Mouse (Mus musculus) liver, embryonic 16.5 days (tissue): ENCODE results near the gene Tmem221. TPM values are rescaled to one million over a fixed set of nuclear protein-coding genes. Genes with fewer than 3 reads are reported as not detected.

ENCODE experiments used
- ATAC-seq: fragments of 200-750 bp; cut with Nextera tagmentation; 2 replicates; pipeline ENCODE4 v1.8.0; 2017; ENCODE audit warnings: low read depth, mild to moderate bottlenecking, moderate number of reproducible peaks, moderate library complexity
- H3K27ac ChIP-seq: fragments of 300-500 bp; sonication (generic); 2 replicates; pipeline ENCODE4 v1.5.1; 2014; ENCODE audit warnings: mild to moderate bottlenecking, low read length
- H3K27me3 ChIP-seq: fragments of 300-500 bp; sonication (generic); 2 replicates; pipeline ENCODE4 v1.6.1; 2014; ENCODE audit warnings: low read depth, low read length, mixed read lengths; ENCODE audit not compliant: control insufficient read depth, insufficient read depth
- H3K36me3 ChIP-seq: fragments of 300-500 bp; sonication (generic); 2 replicates; pipeline ENCODE4 v1.6.1; 2014; ENCODE audit warnings: mild to moderate bottlenecking; ENCODE audit not compliant: control insufficient read depth, insufficient read depth
- H3K4me1 ChIP-seq: fragments of 300-500 bp; sonication (generic); 2 replicates; pipeline ENCODE4 v1.6.1; 2014; ENCODE audit warnings: low read depth, low read length, mixed read lengths; ENCODE audit not compliant: control insufficient read depth
- H3K4me2 ChIP-seq: fragments of 300-500 bp; sonication (generic); 2 replicates; pipeline ENCODE4 v1.6.1; 2014; ENCODE audit warnings: low read depth, low read length, mixed read lengths
- H3K4me3 ChIP-seq: fragments of 300-500 bp; sonication (generic); 2 replicates; pipeline ENCODE4 v1.5.1; 2014; ENCODE audit warnings: low read depth, mild to moderate bottlenecking, low read length
- H3K9ac ChIP-seq: fragments of 300-500 bp; sonication (generic); 2 replicates; pipeline ENCODE4 v1.6.1; 2014; ENCODE audit warnings: low read depth, low read length
- H3K9me3 ChIP-seq: fragments of 300-500 bp; sonication (generic); replicated peaks from 2 replicates; pipeline ENCODE4 v1.6.1; 2016; ENCODE audit warnings: low read length; ENCODE audit not compliant: control insufficient read depth
- WGBS: fragments of 180-500 bp; shearing (Covaris S2); extraction: QIAGEN DNeasy Blood & Tissue Kit; methylation state at CpG from one replicate; pipeline ENCODE4 v1.1.7; 2014; ENCODE audit not compliant: insufficient replicate concordance; 5-methylcytosine and 5-hydroxymethylcytosine counted together
- polyA plus RNA-seq: library from polyadenylated mRNA; unstranded; fragments of >200 nt; fragmentation: Nextera tagmentation; extraction: Ambion mirVana; gene quantifications from 2 replicates; pipeline ENCODE4 v1.2.1, GENCODE M21; 2015

Gene Tmem221
- polyA plus RNA-seq, 1 experiment from 2014 or later, result 0.55 TPM

DNA sequence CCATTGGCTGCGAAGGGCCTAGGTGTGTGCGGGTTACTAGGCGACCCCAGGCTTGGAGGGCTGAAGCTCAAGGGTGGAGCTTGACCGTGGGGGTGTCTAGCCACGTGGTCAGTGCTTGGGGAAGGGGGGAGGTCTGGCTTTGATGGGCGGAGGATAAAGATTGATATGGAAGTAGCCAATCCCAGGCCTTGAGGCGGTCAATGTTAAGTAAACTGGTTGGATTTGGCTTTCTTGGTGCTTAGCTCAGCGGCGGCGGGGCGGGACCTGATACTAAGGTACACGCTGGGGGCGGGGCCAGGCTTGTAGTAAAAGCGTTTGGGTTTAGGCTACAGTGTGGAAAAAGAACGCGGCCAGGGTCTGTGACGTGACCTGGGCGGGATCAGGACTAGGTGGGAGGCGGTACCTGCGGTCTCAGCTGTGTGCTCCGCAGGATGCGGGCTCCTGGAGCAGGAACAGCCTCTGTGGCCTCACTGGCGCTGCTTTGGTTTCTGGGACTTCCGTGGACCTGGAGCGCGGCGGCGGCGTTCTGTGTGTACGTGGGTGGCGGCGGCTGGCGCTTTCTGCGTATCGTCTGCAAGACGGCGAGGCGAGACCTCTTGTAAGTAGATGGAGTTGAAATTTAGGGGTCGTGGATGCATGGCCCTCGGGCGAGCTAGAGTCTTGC lies 11.8 kb upstream of the Tmem221 start:
- Histone ChIP-seq H3K9me3 (no peaks in the 10 kb centered on the region), H3K4me3 (peak overlapping the region; percentile 58), H3K4me2 (peak overlapping the region; percentile 70), H3K4me1 (peaks cover 13% of the 10 kb centered on the region; the same call in 1 of the 2 replicates), H3K36me3 (no peaks in the 10 kb centered on the region), H3K9ac (peak overlapping the region; percentile 27; the same call in 1 of the 2 replicates), H3K27ac (no peak overlapping the region), H3K27me3 (peaks cover 14% of the 10 kb centered on the region)
- peak; percentile 78 for ATAC-seq
- WGBS, result under 1% methylated on average over 41 of the region's 41 CpGs

DNA sequence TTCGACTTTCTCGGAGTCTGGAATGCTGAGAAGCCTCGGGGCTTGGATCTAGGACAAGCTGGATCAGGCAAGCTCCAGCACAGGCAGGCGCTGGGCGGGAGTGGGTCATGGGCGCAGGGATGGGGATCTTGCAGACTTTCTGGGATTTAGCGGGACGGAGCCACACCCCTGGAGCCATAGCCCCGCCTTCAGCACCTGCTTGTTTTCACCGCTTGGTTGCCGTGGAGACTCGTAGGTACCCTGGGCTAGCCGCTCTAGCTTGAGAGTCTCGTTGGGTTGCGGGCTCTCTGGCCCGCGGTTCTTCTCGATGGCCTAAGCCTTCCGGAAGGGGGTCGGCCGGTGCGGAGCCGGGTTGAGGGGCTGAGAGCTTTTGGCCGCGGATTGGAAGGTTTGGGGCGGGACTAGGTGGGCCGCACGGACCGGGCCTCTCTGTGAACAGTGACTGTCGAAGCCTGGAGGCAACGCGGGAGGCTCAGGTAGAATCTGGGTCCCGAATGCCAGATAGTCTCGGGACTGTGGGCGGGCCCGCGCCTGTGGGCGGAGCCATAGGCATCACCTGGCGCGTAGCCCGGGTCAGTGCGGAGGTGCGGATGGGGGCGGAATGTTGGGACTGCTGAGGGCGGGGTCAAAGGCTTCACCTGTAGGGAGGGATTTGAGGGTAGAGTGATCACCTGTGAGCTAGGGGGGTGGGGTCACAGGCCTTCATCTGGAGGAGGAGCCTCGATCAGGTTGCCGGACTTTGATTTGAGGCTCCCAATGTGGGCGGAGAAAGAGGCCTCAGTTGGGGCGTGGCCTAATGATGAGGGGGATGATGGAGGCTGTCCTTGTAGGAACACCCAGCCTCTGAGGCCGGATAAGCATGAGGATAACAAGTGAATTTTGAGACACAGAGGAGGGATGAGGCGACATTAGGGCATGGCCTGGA lies 11.0 kb upstream of the Tmem221 start:
- WGBS, result 3% methylated on average over 51 of the region's 51 CpGs

DNA sequence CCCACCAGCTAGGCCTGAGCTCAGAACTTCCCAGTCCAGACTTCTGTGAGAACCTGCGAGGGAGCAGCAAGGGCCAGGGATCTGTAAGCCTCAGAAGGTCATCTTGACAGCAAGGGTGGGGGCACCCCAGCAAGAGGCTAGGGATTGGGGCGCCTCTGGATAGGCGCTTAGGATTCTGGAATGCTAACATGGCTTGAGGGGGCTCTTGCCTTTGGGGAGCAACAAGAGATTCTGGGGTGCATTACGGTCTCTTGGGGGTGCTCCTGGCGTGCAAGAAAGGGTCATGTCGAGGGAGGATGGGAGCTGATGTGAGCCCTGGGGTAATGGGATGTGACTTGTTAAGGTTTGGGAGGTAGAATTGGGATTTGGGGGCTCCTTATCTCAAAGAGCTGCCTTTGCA lies 10.3 kb upstream of the Tmem221 start:
- Histone ChIP-seq H3K4me3 (peak overlapping the region; percentile 58), H3K4me2 (peak overlapping the region; percentile 70; the same call in 1 of the 2 replicates), H3K9me3 (no peaks in the 10 kb centered on the region), H3K36me3 (no peaks in the 10 kb centered on the region), H3K9ac (no peak overlapping the region), H3K27me3 (peaks cover 14% of the 10 kb centered on the region), H3K27ac (no peak overlapping the region), H3K4me1 (peaks cover 13% of the 10 kb centered on the region; the same call in 1 of the 2 replicates)
- WGBS, result 46% methylated on average over 6 of the region's 6 CpGs
- no peak for ATAC-seq

More for the DNA sequence above, 11.0 kb upstream of the Tmem221 start:
- Histone ChIP-seq H3K4me2 (peak overlapping the region; percentile 70), H3K36me3 (no peaks in the 10 kb centered on the region), H3K27me3 (peaks cover 14% of the 10 kb centered on the region), H3K9ac (peak overlapping the region; percentile 42; the same call in 1 of the 2 replicates), H3K4me3 (peak overlapping the region; percentile 58), H3K27ac (no peak overlapping the region), H3K9me3 (no peaks in the 10 kb centered on the region), H3K4me1 (peaks cover 13% of the 10 kb centered on the region; the same call in 1 of the 2 replicates)
- peak; percentile 77 for ATAC-seq

DNA sequence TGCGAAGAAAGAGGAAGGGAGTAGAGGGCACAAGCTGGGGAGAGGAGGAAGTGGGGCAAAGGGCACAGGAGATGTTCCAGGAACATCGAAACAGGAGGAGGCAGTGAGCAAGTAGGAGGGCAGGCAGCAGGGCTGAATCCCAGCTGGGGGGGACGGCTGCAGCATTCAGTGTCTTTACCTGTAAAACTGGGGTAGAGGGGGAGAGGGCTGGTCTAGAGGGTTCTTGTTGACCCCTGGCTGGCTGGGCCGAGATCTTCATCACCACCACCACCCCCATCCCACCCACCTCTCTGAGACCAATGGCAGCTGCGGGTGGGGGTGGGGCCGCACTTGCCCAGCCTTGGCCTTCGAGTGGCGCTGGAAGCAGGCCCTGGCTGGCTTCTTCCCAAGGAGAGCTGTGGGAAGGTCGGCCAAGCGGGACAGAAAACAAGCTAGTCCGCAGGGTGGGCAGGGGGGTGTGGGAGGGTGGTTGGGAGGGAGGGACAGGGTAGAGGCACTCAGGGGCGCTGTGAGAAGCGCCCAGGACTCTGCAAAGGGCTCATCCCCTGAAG lies 9.8 kb upstream of the Tmem221 start, which contains the start of gene Slc27a1:
Gene Slc27a1, plus strand, starts transcription at position 496 of the 551 bp plus-strand sequence.
- WGBS, result 27% methylated on average over 13 of the region's 13 CpGs
- Histone ChIP-seq H3K9ac (peak within 1 kb of the TSS; percentile 42; the same call in 1 of the 2 replicates), H3K9me3 (no peaks in the 10 kb centered on the region), H3K27me3 (peaks cover 14% of the 10 kb centered on the region), H3K36me3 (no peaks in the 10 kb centered on the region), H3K4me1 (peaks cover 13% of the 10 kb centered on the region; the same call in 1 of the 2 replicates), H3K4me2 (peak within 1 kb of the TSS; percentile 70), H3K27ac (no peak within 1 kb of the TSS), H3K4me3 (peak within 1 kb of the TSS; percentile 58)
- ATAC-seq, result no peak

DNA sequence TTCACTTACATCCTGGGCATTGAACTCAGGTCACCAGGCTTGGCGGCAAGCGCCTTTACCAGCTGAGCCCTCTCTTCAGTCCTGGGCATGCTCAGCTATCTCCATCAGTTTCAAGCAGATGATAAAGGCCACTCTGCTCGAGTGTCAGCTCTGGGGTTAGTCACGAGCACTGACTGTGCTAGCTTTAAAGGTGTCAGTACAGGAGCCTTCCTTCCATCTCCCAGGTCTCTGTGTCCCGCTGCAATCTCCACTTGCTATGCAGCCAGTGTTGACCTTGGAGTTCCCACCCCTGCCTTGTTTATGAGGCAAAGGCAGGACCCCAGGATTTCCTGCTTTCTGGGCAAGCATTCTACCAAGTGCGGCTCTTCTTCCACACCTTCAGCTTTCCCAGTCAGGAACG lies 8.9 kb upstream of the Tmem221 start:
- H3K27ac ChIP-seq, result no peak overlapping the region
- ATAC-seq, result no peak
- H3K9me3 ChIP-seq, result no peaks in the 10 kb centered on the region
- no peak overlapping the region for H3K4me3 ChIP-seq
- H3K9ac ChIP-seq, result no peak overlapping the region
- H3K36me3 ChIP-seq, result no peaks in the 10 kb centered on the region
- H3K27me3 ChIP-seq, result peaks cover 20% of the 10 kb centered on the region
- peaks cover 17% of the 10 kb centered on the region for H3K4me1 ChIP-seq
- H3K4me2 ChIP-seq, result no peak overlapping the region
- 60% methylated on average over 7 of the region's 7 CpGs for WGBS

DNA sequence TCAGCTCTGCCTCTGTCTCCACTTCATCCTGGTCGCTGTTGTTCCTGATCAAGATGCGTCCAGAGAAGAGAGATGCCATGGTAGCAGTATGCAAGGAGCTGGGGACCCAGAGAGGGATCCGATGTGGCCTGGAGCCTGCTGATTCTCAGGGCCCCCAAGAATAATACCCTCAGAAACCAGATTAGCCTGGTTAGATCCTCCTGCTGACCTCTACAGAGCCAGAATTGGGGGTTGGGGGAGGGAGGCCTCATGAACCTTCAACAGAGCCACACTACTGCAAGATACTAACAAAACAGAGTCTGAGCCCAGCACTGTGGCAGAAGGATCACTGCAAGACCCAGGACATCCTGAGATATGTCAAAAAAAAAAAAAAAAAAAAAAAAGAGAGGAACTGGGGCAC lies 7.8 kb upstream of the Tmem221 start, which contains the start of gene Nxnl1:
Gene Nxnl1, minus strand, starts transcription at position 101 of the 400 bp plus-strand sequence.
- ATAC-seq, result no peak
- H3K27ac ChIP-seq, result no peak within 1 kb of the TSS
- no peak within 1 kb of the TSS for H3K4me3 ChIP-seq
- WGBS, result 65% methylated on average over 3 of the region's 3 CpGs
- no peaks in the 10 kb centered on the region for H3K9me3 ChIP-seq
- H3K27me3 ChIP-seq, result peaks cover 30% of the 10 kb centered on the region
- peaks cover 19% of the 10 kb centered on the region for H3K4me1 ChIP-seq
- no peak within 1 kb of the TSS for H3K4me2 ChIP-seq
- H3K9ac ChIP-seq, result no peak within 1 kb of the TSS
- no peaks in the 10 kb centered on the region for H3K36me3 ChIP-seq

DNA sequence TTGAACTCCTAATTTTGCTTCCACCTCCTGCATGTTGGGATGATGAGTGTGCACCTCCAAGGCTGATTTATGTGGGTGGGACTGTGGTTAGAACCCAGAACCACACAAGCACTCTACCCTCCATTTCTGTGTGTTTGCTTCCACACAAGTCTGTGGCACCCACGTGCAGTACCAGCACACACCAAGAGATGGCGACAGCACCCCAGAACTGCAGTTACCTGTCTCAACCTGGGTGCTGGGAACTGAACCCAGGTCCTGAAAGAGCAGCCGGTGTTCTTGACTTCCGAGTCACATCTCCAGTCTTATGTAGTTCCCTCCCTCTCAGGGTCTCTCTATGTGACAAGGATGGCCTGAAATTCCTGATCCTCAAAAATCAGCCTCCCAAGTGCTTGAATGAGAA lies 5.3 kb upstream of the Tmem221 start:
- peaks cover 12% of the 10 kb centered on the region for H3K4me1 ChIP-seq
- H3K36me3 ChIP-seq, result no peaks in the 10 kb centered on the region
- H3K4me3 ChIP-seq, result no peak overlapping the region
- no peak for ATAC-seq
- H3K4me2 ChIP-seq, result no peak overlapping the region
- no peaks in the 10 kb centered on the region for H3K9me3 ChIP-seq
- WGBS, result 68% methylated on average over 4 of the region's 4 CpGs
- peaks cover 27% of the 10 kb centered on the region for H3K27me3 ChIP-seq
- no peak overlapping the region for H3K9ac ChIP-seq
- no peak overlapping the region for H3K27ac ChIP-seq

DNA sequence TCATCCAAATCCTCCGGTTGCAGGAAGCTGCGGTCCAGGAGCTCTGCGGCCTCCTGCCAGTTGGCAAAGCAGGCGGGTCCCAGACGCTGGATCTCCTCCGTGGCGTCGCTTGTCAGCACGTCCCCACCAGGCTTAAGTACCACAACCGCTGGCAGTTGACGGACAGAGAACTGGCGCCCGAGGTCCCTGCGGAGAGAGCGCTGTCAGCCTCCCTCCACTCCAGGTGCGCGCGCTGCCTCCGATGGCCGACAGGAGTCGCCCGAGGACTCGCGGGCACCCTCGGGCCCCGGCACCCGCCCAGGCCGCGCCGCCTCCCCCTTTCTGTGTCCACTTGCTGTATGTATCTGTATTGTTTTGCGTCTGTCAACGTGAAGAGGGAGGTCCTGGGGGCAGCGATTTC lies 4.1 kb upstream of the Tmem221 start:
- no peaks in the 10 kb centered on the region for H3K36me3 ChIP-seq
- H3K4me1 ChIP-seq, result peaks cover 20% of the 10 kb centered on the region
- H3K27me3 ChIP-seq, result peaks cover 34% of the 10 kb centered on the region
- H3K9me3 ChIP-seq, result no peaks in the 10 kb centered on the region
- H3K4me2 ChIP-seq, result peak overlapping the region; percentile 45
- 0 out of 2 replicates have a peak, but pooled peaks have one; percentile 35 for ATAC-seq
- peak overlapping the region; percentile 28 for H3K4me3 ChIP-seq
- H3K27ac ChIP-seq, result no peak overlapping the region
- WGBS, result 1% methylated on average over 33 of the region's 33 CpGs
- H3K9ac ChIP-seq, result no peak overlapping the region
